Mouse (Mus musculus): ENCODE measurements around the gene Pdzrn4. TPM values are rescaled to one million over a fixed set of nuclear protein-coding genes. Genes with fewer than 3 reads are reported as not detected.

Pdzrn4 gene
- polyA plus RNA-seq, 1 experiment: 0.06 TPM

DNA sequence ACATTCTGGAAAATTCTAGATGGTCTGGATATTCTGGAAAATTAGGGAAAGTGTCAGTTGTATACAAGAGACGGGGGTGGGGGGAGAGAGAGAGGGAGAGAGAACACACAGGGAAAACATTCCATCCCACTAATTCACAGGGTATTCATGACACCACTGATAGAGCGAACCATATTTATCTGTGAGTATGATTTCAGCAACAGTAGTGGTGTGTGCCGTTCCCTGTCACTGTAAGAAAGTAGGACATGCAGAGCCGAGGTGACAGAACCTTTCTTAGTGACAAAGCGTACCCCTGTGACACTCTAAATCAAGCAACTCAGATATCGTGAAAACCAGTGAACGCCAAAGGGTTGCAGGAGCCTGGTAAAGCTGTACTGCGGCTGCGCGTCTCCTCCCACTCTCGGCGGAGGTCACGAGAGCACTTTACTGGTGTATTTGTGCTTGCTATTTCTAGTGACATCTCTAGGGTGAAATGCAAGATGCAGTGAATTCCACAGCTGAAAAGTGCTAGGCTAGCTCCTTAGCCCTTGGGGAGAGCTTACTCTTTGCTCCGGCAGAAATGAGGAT, 237.4 kb downstream of the Pdzrn4 start:
- Histone ChIP-seq H3K27me3 (ENCODE audit: control insufficient read depth, insufficient read depth, low read length) (no peaks in the 10 kb centered on the region), H3K27ac (ENCODE audit: insufficient read depth, low read depth, low read length) (no peak overlapping the region), H3K4me3 (ENCODE audit: low read depth, low read length) (no peak overlapping the region), H3K4me1 (ENCODE audit: control insufficient read depth, insufficient read depth, insufficient read length, low read length) (no peaks in the 10 kb centered on the region), H3K36me3 (ENCODE audit: control insufficient read depth, insufficient read depth, low read length) (no peaks in the 10 kb centered on the region)
- 88% methylated on average over 14 of the region's 14 CpGs for WGBS
- no peak for TF ChIP-seq CTCF (IDR thresholded peaks at IDR 0.05; ENCODE audit: extremely low read depth, insufficient read length, insufficient replicate concordance, low read depth, low read length)
- no peak for TF ChIP-seq POLR2A (IDR thresholded peaks at IDR 0.05; ENCODE audit: low read depth, low read length)

DNA sequence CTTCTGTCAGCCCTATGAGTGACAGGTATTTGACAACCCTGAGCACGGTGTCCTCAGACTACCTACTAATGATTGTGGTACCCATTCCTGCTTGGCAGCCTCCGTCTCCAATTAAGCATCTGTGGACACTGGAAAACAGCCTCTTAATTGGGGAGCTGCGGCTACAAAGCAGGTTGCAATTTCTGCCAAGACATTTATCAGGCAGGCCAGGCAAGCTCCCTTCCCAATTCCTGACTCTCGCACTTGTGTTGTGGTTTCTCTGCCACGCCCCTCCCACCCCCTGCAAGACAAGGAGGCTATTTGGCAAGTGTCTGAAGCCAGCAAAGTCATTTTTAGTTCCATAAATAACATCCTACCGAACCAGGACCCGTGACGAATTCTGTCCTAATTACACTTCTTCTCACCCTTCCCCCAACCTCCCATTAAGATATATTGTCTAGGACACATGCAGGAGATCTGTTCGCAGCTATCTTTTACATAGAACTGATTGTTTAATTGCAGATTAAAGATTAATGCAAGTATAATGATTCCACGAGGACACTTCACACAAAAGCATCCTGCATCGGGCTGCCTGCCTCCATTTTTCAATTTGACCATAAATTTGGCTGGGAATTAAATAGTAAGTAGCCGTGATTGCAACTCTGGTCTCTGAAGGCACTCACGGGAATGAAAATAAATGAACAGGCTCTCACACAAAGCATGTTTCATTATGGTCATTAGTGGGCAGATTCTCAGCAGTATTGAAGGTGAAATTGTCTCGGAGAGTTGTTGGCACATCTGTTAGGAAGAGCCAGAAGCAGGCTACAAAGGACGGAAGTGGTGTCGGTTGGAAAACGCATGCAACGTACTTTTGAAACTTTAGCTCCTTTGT, 243.8 kb downstream of the Pdzrn4 start:
- WGBS: 68% methylated on average over 18 of the region's 18 CpGs
- Histone ChIP-seq H3K4me1 (ENCODE audit: control insufficient read depth, insufficient read depth, insufficient read length, low read length) (no peaks in the 10 kb centered on the region), H3K27ac (ENCODE audit: insufficient read depth, low read depth, low read length) (no peak overlapping the region), H3K36me3 (ENCODE audit: control insufficient read depth, insufficient read depth, low read length) (no peaks in the 10 kb centered on the region), H3K4me3 (ENCODE audit: low read depth, low read length) (no peak overlapping the region), H3K27me3 (ENCODE audit: control insufficient read depth, insufficient read depth, low read length) (no peaks in the 10 kb centered on the region)
- TF ChIP-seq POLR2A (IDR thresholded peaks at IDR 0.05; ENCODE audit: low read depth, low read length): no peak

DNA sequence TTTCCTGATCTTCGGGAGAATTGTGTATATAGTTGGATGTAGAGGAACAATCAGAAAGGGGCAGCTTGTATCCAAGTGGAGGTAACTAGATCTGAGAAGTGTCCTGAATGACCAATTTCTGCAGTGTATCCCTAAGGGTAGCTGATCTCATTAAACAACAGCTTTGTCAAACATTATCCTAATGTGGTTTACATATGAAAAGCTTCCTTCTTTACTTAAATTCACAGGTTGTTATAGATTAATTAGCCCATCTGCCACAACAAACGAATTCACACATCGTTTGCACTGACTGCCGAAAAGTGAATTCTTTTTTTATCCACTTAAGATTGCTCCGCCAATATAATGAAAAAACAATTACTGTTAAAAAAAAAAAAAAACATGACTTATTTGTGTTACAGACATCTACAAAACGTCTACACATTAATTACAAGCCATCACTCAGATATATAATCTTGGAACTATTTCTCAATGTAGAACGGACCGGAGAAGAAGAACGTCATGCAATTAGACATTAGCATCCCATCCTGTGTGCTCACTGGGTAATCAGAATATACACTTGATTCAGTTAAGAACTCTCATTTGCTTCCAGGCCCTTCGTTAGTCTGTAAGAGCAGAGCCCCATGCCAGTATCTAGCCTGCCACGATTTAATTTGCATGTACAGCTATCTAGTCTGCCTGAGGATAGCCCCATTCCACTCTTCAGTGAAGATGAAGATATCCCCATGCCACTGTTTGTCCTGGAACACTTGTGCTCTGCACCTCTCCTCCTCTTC, 274.8 kb downstream of the Pdzrn4 start:
- H3K4me1 ChIP-seq (ENCODE audit: control insufficient read depth, insufficient read depth, insufficient read length, low read length): no peaks in the 10 kb centered on the region
- H3K4me3 ChIP-seq (ENCODE audit: low read depth, low read length): no peak overlapping the region
- no peak for TF ChIP-seq POLR2A (IDR thresholded peaks at IDR 0.05; ENCODE audit: low read depth, low read length)
- H3K27me3 ChIP-seq (ENCODE audit: control insufficient read depth, insufficient read depth, low read length): no peaks in the 10 kb centered on the region
- 78% methylated on average over 11 of the region's 11 CpGs for WGBS
- H3K27ac ChIP-seq (ENCODE audit: insufficient read depth, low read depth, low read length): no peak overlapping the region
- H3K36me3 ChIP-seq (ENCODE audit: control insufficient read depth, insufficient read depth, low read length): no peaks in the 10 kb centered on the region

DNA sequence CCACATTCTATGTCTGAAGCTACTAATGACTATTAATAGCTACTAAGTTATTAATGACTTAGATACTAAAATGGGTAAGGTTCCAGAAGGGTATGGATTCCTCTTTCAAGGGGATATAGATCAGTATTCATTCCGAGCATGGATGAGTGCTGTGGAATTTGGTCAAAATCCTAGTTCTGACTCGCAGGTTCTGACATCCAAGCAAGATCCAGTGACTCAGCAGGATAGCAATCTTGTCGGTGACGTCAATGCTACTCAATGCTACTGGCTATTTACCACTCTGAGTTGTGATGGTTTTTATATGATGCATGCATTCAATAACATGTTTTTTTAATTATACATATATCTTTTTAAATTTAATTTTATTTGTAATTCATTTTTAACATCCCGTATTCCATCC, 279.4 kb downstream of the Pdzrn4 start:
- no peaks in the 10 kb centered on the region for H3K27me3 ChIP-seq (ENCODE audit: control insufficient read depth, insufficient read depth, low read length)
- H3K27ac ChIP-seq (ENCODE audit: insufficient read depth, low read depth, low read length): no peak overlapping the region
- TF ChIP-seq POLR2A (IDR thresholded peaks at IDR 0.05; ENCODE audit: low read depth, low read length) (no peak), CTCF (IDR thresholded peaks at IDR 0.05; ENCODE audit: extremely low read depth, insufficient read length, insufficient replicate concordance, low read depth, low read length) (no peak)
- H3K36me3 ChIP-seq (ENCODE audit: control insufficient read depth, insufficient read depth, low read length): no peaks in the 10 kb centered on the region
- WGBS: 85% methylated on average over 5 of the region's 5 CpGs
- H3K4me3 ChIP-seq (ENCODE audit: low read depth, low read length): no peak overlapping the region
- no peaks in the 10 kb centered on the region for H3K4me1 ChIP-seq (ENCODE audit: control insufficient read depth, insufficient read depth, insufficient read length, low read length)

DNA sequence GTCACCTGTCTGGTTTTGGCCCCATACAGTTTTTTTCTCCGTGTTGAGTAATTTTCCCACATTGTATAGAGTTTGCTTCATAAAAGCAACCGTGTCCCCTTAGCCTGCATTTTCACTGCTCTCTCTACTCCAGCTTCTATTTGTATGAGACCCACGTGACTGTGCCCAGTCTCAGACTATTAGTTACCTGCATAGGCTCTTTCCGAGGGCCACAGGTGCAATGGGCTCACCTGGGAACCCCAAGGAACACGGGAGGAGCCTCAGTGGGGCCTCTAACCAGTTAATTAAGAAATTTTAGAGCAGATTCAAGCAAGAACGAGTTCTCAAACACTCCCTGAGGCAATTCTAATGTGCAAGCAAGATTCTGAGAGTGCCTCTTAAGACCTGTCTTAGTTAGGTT, 281.7 kb downstream of the Pdzrn4 start:
- 60% methylated on average over 6 of the region's 6 CpGs for WGBS
- no peak for TF ChIP-seq POLR2A (IDR thresholded peaks at IDR 0.05; ENCODE audit: low read depth, low read length)
- no peak for TF ChIP-seq CTCF (IDR thresholded peaks at IDR 0.05; ENCODE audit: extremely low read depth, insufficient read length, insufficient replicate concordance, low read depth, low read length)
- Histone ChIP-seq H3K27me3 (ENCODE audit: control insufficient read depth, insufficient read depth, low read length) (no peaks in the 10 kb centered on the region), H3K27ac (ENCODE audit: insufficient read depth, low read depth, low read length) (no peak overlapping the region), H3K36me3 (ENCODE audit: control insufficient read depth, insufficient read depth, low read length) (no peaks in the 10 kb centered on the region), H3K4me1 (ENCODE audit: control insufficient read depth, insufficient read depth, insufficient read length, low read length) (no peaks in the 10 kb centered on the region), H3K4me3 (ENCODE audit: low read depth, low read length) (no peak overlapping the region)

DNA sequence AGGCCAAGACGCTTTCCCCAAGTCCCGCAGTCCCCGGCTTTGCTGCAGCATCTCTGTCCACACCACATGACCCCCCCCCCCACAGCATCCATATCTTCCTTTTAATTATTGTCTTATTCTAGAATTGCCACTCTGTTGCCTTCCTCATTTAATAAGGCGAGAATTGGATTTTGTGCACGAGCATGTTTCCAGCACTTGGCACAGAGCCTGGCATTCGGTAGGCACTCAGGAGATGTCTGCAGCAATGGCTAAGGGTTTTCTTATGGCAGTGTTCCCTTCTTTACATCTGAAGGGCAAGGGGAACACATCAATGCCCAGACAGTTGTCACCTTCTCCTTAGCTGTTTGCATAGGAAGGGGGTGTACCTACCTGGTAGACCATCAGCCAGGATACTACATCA, 282.9 kb downstream of the Pdzrn4 start:
- H3K27me3 ChIP-seq (ENCODE audit: control insufficient read depth, insufficient read depth, low read length): no peaks in the 10 kb centered on the region
- H3K36me3 ChIP-seq (ENCODE audit: control insufficient read depth, insufficient read depth, low read length): no peaks in the 10 kb centered on the region
- no peak overlapping the region for H3K27ac ChIP-seq (ENCODE audit: insufficient read depth, low read depth, low read length)
- 88% methylated on average over 6 of the region's 6 CpGs for WGBS
- H3K4me1 ChIP-seq (ENCODE audit: control insufficient read depth, insufficient read depth, insufficient read length, low read length): no peaks in the 10 kb centered on the region
- no peak overlapping the region for H3K4me3 ChIP-seq (ENCODE audit: low read depth, low read length)
- TF ChIP-seq CTCF (IDR thresholded peaks at IDR 0.05; ENCODE audit: extremely low read depth, insufficient read length, insufficient replicate concordance, low read depth, low read length) (no peak), POLR2A (IDR thresholded peaks at IDR 0.05; ENCODE audit: low read depth, low read length) (no peak)

DNA sequence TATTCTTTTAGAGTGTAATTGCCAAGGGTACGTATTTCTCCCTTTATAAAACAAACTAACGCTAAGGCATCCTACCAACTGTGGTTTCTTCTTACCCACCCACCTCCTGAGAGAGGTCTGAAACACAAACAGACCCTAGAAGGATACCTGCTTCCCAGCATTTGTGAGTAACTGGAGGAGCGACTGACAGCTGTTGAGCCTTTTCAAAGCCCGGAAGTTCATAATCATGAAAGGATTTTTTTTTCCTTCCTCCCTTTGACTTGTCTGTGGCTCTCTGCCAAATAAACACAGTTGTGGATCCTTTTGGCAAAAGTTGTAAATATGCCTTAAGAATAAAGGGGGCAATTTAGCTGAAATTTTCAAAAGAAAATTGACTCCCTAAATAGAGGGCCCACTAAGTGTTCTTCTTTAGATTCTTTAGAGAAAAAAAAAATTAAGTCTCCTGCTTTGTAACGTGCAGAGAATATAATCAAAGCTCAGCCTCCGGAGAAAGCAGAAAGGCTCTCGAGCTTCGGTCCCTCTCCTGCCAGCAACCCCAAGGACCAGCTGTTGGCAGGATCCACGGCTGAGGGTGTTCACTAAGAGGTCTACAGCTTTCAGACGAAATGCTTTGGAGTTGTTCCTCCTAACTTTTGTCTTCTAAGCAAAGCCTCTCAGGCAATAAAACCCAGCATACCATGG, 299.7 kb downstream of the Pdzrn4 start:
- 54% methylated on average over 10 of the region's 10 CpGs for WGBS
- TF ChIP-seq POLR2A (IDR thresholded peaks at IDR 0.05; ENCODE audit: low read depth, low read length) (no peak), CTCF (IDR thresholded peaks at IDR 0.05; ENCODE audit: extremely low read depth, insufficient read length, insufficient replicate concordance, low read depth, low read length) (no peak)
- no peak overlapping the region for H3K4me3 ChIP-seq (ENCODE audit: low read depth, low read length)
- no peaks in the 10 kb centered on the region for H3K36me3 ChIP-seq (ENCODE audit: control insufficient read depth, insufficient read depth, low read length)
- H3K27me3 ChIP-seq (ENCODE audit: control insufficient read depth, insufficient read depth, low read length): no peaks in the 10 kb centered on the region
- no peaks in the 10 kb centered on the region for H3K4me1 ChIP-seq (ENCODE audit: control insufficient read depth, insufficient read depth, insufficient read length, low read length)
- H3K27ac ChIP-seq (ENCODE audit: insufficient read depth, low read depth, low read length): no peak overlapping the region

Measured in small intestine, adult 2 months (tissue).